Mouse (Mus musculus) heart, postnatal 0 days (tissue): ENCODE data around the gene Ehd1.

ENCODE experiments used
- CTCF ChIP-seq: IDR thresholded peaks from 2 replicates; pipeline ENCODE4 v1.5.1; 2016; ENCODE audit warnings: antibody characterized with exemption, control low read depth, low read depth
- EP300 ChIP-seq: IDR thresholded peaks from 2 replicates; pipeline ENCODE4 v1.6.1; 2016; ENCODE audit warnings: antibody characterized with exemption, low read depth

GRCm38 (mm10) chr19:6268170-6268528 is 8.4 kb upstream of the Ehd1 start:
- peak; percentile 88 for TF ChIP-seq CTCF
- no peak for TF ChIP-seq EP300
